Mouse (Mus musculus): ENCODE data around the gene Rcn2.

GRCm38 (mm10) chr9:56024772-56025171, 16.9 kb upstream of the Rcn2 start:
- TF ChIP-seq MAFK (IDR thresholded peaks at IDR 0.05; ENCODE audit: insufficient read depth, low read depth, low read length) (no peak), CHD2 (IDR thresholded peaks at IDR 0.05; ENCODE audit: low read depth, low read length) (no peak)

All from ES-E14 (cell line).